Mouse (Mus musculus) heart, adult 9 months (tissue): ENCODE results near the gene Zfp947.
"Not testable (repeated sequence)": the region's sequence is repeated elsewhere in the genome, so short reads cannot be mapped to it uniquely, and the experiment has no call there.

ENCODE experiments used
- DNase-seq, 2 experiments: peaks; one replicate each; pipeline ENCODE4 v3.0.0; 2022; ENCODE audit warnings: low spot score in 2 of 2

Gene Zfp947

GRCm38 (mm10) chr17:22165722-22166294, at the start of gene Zfp947:
Zfp947 (minus strand) TSS chr17:22166190.
- peak; percentile 50 to 74 for DNase-seq

GRCm38 (mm10) chr17:22165304-22165703, 686 bp downstream of the Zfp947 start:
- DNase-seq = not testable (repeated sequence)

- not testable (repeated sequence) for DNase-seq
Measured at GRCm38 (mm10) chr17:22153951-22154350, 12.0 kb downstream of the Zfp947 start.

- no peak for DNase-seq
Measured at GRCm38 (mm10) chr17:22118770-22119169, 47.2 kb downstream of the Zfp947 start.
